Mouse (Mus musculus) retina, embryonic 14.5 days (tissue): Measurements from ENCODE around the gene Tdp2.
"Not testable (repeated sequence)": the region's sequence is repeated elsewhere in the genome, so short reads cannot be mapped to it uniquely, and the experiment has no call there.

Experiments
- DNase-seq: peaks from one replicate; pipeline ENCODE4 v3.0.0-alpha.2; 2015; ENCODE audit warnings: low spot score

Tdp2 gene

GRCm38 (mm10) chr13:24825587-24825986, 5.9 kb upstream of the Tdp2 start:
- no peak for DNase-seq

DNA sequence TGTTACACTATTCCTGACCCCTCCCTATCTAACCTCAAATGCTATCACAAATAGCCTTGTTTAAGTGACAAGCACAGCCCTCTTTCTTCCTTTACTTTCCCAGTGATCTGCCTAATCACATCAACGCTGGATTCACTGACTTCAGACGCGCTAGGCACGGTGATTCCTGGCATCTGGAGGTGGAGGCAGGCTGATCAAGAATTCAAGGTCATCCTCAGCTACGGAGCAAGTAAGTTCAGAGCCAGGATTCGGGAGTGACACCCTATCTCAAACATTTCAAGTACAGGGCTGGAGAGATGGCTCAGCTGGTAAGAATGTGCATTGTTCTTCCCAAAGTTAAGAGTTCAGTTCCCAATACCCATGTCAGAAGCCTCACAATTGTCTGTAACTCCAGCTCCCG, 5.4 kb upstream of the Tdp2 start:
- no peak for DNase-seq

- DNase-seq: no peak
Measured at GRCm38 (mm10) chr13:24830756-24831352, 625 bp upstream of the Tdp2 start.

DNA sequence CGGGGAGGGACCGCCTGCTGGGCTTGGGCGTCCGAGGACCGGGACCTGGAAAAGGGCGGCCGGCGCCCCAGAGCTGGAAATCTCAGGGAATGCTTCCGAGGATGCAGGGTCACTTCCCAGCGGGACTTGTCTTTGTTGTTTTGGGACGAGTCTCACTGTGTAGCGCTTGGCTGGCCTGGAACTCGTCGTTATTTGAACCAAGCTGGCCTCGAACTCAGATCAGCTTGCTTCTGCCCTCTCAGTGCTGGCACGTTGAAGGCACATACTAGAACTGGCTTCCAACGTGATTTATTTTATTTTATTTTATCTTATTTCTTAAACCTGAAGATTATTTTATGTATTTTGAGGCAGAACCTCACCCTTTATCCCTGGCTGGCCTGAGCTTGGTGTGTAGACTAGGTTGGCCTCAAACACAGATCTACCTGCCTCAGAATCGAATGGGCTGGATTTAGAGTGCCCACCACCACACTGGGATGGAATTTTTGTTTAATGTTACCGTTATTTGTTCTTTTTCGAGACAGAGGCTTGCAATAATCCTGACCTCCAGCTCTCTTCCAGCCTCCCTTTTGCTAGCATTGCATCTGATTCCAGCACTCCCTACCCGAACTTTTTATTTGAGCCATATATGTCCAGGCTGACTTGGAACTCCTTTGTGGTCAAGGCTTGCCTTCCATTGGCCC, 792 bp downstream of the Tdp2 start:
- DNase-seq: no peak

DNA sequence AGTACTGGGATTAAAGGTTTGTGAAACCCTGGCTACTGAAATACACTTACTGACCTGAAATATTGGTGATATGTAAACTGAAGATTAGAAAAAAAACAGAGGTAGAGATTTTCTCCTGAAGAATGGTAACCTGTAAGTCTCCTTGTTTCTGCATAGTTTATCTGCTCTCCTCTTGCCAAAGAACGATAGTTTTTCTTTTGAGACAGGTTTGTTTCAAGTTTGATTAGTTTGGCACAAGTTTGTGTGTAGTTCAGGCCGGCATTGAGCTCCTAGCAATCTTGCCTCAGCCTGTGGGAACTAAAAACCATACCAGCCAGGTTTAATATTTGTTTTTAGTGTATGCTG, 1.3 kb downstream of the Tdp2 start:
- no peak for DNase-seq

DNA sequence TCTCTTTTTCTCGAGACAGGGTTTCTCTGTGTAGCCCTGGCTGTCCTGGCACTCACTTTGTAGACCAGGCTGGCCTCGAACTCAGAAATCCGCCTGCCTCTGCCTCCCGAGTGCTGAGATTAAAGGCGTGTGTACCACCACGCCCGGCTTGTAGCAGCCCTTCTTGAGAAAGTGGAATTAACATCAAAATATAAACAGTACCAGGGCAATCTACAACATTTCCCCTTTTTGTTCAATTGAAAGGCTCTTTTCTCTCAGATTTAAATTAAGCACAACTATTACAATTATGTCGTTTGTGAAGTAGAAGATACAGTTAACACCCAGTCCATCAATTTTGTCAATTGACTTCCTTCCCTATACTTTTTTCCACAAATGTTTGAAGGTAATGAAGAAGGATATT, 6.3 kb downstream of the Tdp2 start:
- DNase-seq: not testable (repeated sequence)

DNA sequence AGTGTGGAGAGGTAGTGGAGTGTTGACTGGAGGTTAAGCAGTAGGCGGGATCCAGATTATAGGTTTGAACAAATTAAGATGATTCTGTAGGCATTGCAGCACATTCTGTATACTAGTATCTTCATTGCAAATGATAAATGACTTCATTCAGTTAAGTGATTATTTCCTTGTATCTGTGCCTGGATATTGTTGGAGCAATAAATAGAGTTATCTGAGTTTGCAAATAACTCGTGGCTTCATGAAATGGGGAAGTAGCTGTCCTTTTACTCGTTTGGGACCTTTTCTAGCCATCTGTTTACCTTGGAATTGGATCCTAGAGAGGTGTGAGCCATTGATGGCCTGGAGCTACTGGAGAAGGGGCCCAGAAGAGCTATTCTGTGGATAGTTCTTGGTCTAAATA, 8.4 kb downstream of the Tdp2 start:
- DNase-seq: no peak

GRCm38 (mm10) chr13:24841702-24842101, 10.2 kb downstream of the Tdp2 start:
- DNase-seq: no peak

- DNase-seq: peak; percentile 75
Measured at GRCm38 (mm10) chr13:24844983-24845955, 13.8 kb downstream of the Tdp2 start, which contains the start of gene D130043K22Rik. TSS of gene D130043K22Rik (plus strand) at chr13:24845135.

- no peak for DNase-seq
Measured at GRCm38 (mm10) chr13:24849318-24849717, 17.8 kb downstream of the Tdp2 start.

- no peak for DNase-seq
Measured at GRCm38 (mm10) chr13:24851989-24852388, 20.5 kb downstream of the Tdp2 start.

DNA sequence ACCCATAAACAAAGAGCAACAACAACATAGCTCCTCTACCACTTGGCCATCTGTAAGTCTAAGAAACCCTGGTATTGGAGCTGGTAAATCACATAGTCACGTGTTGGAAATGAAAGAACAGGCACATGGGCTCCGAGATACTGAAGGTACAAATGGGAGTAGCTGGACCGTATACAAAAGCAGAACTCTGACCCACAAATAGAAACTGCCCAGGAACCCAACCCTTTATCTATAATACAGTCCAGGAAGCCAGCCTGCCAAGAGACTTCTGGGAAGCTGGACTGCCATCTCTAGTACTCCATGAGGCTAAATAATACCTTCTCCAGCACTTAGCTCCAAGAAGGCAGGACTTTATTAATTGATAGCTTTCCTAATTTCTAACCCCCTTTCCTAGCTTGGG, 21.1 kb downstream of the Tdp2 start:
- DNase-seq: no peak

DNA sequence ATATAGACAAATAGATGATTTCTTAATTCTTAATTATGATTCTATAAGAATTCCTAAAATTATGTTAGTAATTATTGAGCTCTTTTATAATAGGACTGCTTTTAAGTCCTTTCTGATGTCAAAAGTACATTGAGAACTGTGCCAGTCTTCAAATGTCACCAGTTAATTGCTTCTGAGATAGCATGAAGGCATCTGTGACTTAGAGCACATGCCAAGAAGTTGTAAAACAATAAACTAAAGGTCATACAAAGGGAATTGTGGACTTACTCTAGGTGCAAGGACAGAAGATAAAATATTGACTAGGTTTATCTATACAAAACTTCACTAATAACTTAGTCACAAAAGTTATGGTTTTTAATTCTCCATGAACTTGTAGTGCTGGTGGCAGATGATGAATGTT, 27.6 kb downstream of the Tdp2 start:
- DNase-seq: no peak

DNA sequence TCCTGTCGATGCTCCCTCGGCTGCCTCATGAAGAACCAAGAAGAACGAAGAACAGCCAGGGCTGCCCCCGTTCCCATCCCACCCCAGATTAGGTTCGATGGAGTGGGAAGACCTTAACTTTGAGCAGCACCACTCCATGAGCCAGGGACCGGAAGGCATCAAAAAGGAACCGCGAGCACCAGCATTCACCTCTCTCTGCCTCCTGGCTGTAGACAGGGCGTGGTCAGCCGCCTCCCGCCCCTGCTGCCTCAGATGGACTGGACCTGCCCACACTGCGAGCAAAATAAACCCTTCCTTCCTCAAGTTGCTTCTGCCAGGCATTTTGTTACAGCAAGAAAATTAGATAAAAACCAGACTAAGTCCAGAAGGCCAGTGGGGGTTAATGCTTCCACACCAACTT, 29.6 kb downstream of the Tdp2 start:
- no peak for DNase-seq

DNA sequence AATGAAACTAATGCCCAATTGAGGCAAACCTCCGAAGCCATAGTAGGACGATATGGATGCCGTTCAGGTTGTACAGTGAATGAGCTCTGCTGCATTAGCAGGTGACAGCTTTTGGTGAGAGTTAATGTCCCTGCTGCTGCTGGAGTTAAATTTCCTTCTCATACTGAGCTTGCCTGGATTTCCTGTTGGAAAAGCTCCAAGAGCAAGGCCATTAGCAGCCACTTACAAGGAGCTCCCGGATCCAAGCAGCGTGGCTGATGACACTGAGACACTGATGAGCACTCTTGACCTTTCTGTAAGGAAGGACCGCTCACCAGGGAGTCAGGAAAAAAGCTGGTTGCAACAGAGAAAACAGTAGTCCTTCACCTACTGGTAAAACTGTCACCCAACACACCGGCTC, 30.5 kb downstream of the Tdp2 start:
- no peak for DNase-seq

GRCm38 (mm10) chr13:24862520-24862919, 31.0 kb downstream of the Tdp2 start:
- peak; percentile 43 for DNase-seq

GRCm38 (mm10) chr13:24866430-24867402, 35.2 kb downstream of the Tdp2 start:
- DNase-seq: no peak

DNA sequence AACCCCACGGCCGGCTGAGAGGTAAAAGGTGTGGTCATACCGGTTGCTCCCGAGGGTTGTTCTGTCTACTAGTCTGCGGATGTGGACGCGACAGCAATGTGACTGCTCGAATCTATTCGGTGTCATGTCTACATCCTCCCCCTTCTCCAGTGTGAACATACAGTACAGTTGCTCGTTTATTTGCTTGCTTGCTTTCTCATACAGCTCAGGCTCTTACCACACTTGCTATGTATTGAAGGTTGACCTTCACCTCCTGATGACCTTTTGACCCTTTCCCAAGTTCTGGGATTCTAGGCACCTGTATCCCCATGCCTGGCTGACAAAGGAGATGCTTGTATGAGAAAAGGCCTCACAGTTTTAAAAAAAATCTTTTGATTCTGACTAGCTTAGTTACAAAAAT, 36.3 kb downstream of the Tdp2 start:
- no peak for DNase-seq

DNA sequence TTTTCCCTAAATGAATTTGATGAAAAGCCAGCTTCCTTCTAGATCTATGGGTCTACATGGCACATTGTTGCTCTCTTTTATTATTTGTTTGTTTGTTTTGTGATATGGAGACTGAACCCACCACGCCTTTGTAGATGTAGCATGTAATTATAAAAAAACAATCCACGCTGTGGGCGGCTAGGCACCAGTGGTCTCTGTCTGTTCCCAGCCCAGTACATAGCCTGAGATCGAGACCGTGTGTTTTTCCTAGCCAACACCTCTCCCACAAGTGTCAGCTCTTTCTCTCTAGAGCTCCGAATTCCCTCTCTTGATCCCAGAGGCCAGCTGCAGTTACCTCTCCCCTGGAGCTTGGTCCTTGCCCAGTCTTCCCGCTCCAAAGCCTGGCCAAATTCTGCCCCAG, 36.8 kb downstream of the Tdp2 start:
- no peak for DNase-seq

DNA sequence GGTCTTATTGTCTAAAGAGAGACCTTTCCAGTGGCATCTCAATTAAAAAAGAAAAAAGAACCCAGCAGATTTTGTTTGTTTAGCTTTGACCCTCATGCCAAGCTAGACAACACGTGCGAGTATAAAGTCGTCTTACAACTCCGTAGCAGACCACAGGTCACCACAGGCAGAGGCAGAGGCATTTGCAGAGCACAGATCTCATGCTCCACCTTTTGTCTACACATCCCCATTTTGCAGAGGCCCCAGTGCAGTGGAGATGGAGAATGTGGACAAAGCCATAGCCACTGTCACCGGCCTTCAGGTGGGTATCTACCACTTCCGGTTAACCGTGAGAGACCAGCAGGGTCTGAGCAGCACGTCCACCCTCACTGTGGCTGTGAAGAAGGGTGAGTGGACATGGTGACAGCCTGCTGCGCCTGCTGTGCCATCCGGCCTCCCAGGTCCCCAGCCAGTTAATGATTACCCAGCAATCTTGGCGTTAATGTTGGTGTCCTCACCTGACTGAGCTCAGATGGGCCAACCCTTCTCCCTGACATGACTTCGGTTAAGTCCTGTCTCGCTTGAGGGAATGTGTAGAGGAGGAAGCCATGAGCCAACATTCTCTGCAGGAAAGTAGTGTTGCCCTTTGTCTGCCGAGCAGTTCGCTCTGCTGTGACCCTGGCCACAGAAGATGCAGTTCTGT, 48.0 kb downstream of the Tdp2 start:
- no peak for DNase-seq

GRCm38 (mm10) chr13:24880208-24880607, 48.7 kb downstream of the Tdp2 start:
- no peak for DNase-seq
